Mouse (Mus musculus) embryo, embryonic 9.5 days (tissue): ENCODE measurements at regions not wholly inside any gene's neighbourhood (a gene's known extent, or its start where the extent isn't known, plus 50 kb on each side); places are given as distances from the start of the nearest gene placed in this dataset.

ENCODE experiments used
- DNase-seq: peaks from one replicate; pipeline ENCODE4 v3.0.0-alpha.2; 2017; ENCODE audit errors: extremely low spot score

DNA sequence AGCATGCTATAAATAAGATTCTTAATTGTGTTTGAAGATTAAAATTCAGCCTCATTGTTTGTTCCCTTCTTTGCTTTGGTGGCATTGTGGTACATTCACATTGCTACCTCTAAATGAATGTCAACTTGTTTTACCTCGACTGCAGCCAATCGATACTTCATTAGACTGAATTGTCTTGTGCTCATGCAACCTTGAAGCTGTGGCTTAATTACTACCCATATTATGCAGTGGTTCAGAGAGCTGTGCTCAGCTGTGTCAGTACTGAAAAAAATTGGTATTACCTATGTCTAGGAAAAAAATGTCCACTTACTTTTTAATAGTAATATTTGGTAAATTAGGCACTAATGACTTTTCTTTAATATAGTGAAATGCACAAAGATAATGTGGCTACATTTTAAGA, 1523.6 kb upstream of the Gm8797 start:
- no peak for DNase-seq

DNA sequence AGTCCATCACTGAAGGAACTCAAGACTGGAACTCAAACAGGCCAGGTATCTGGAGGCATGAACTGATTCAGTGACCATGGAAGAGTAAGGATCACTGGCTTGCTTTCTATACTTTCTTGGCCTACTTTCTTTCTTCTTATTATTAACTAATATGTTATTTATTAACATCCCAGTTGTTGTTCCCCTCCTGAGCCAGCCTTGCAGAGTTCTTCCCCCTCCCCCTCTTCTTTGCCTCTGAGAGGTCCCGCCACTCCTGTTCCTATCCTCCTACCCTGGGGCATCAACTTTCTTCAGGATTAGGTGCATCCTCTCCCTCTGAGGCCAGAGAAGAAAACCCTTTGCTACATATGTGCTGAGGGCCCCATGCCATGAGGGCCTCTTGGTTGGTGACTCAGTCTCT, 1479.2 kb upstream of the Gm8797 start:
- DNase-seq, result no peak

DNA sequence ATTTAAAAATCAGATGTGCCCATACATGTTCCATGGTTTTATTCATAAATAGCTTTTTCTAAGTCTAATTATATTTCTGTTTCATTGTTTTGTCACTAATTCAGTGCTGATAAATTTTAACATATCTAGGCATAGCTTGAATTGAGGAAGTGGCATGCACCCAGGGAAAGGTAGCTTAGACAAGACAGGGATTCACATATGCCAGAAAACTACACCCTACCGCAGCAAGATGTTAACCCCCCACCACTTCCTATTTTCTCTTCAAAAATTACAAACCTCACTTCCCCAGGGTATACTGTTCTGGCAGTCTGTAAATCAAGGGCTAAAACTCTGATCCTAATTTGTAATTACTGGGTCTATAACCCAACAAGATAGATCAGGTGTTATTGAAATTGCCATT, 1476.0 kb upstream of the Gm8797 start:
- no peak for DNase-seq

DNA sequence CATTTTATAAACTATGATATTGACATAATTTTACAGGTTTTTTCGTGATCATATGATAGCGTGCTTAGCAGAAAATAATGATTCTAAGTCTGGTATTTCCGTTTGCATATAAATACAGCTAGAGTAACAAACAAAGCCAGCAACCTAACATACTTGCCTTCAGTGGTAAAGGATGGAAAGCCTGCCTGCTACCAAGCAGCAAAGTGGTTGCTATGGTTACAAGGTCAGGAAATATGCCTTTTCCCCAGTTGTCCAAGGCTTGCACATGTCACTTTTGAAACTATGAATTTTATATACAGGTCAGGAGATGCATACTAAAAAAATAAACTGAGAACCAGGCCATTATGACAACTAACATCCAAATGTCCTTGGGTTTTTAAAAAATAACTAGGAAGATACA, 1472.6 kb upstream of the Gm8797 start:
- peak; percentile 19 for DNase-seq

DNA sequence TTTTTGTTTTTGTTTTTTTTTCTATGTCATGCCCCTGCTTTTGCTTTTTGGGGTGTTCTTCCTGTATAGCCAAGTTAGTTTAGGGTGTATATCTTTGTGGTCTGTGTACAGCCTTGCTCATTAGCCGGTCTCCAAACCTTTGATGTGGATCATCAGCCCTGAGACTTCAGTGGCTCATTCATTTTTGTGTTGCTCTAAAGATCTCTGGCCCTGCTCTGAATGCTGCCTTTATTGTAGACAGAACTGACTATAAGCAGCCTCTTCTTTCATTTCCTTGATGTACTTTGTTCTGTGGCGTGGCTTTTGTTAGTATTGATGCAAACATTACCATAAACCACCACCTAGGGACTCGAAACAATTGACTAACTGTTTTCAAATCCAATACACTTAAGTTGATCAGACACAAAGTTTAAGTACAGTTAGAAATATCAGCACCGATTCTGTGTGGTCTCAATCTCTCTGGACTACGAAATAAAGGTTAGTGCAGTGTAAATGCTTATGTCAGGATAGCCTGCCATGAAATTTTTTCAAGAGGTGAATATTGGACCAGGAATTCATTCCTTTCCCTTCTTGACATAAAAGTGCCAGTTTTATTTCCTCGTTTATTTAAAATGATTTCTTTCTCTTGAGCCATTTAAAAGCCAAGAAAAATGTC, 1470.1 kb upstream of the Gm8797 start:
- DNase-seq, result peak; percentile 21

DNA sequence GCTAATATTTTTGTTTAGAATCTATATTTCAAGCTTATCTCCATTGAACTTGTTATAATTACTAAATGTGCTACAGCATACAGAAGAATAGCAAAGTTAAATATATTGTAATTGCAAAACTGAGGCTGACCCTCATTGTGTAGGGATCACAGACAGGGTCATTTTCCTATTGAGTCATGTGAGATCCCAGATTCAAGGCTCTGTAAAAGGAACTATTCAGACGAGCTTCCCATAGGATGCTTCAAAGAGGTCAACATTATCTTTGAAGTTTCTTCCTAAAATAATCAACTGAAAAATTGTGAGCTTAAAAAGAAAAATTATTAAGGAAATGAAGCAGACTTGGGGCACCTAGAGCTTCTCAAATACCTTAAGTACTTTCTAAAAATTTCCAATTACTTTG, 1469.5 kb upstream of the Gm8797 start:
- no peak for DNase-seq

- no peak for DNase-seq
Measured at GRCm38 (mm10) chr3:4287141-4287540, 1463.5 kb upstream of the Gm8797 start.

- no peak for DNase-seq
Measured at GRCm38 (mm10) chr3:4336441-4336840, 1414.2 kb upstream of the Gm8797 start.

DNA sequence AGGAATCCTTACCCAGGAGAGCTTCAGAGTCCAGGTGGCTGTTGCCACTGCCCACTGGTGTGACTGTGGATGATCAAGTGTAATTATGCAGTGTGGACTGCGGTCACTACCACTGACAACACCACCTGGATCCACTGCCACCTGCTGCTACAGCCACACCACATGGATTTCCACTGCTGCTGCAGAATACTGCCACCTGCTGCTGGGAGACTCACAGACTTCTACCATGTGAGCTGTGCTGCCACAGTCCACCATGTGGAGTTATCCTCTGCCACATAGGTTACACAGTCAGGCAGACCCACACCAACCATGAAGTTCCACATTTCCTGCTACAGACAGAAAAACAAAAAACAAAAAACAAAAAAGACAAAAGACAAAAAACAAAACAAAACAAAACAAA, 1411.5 kb upstream of the Gm8797 start:
- DNase-seq, result no peak
